Mouse (Mus musculus): ENCODE data around the gene Slit3. TPM values are rescaled to one million over a fixed set of nuclear protein-coding genes. Genes with fewer than 3 reads are reported as not detected.

Slit3 gene
- total and polyA plus RNA-seq, 3 experiments, result not detected

- Histone ChIP-seq H3K4me1 (ENCODE audit: control insufficient read depth in 1 of 2, insufficient read depth in 2 of 2, low read length in 2 of 2) (no peaks in the 10 kb centered on the region), H3K4me3 (ENCODE audit: control insufficient read depth in 1 of 2, insufficient read depth in 1 of 2, low read depth in 2 of 2, low read length in 2 of 2) (no peak overlapping the region), H3K9ac (ENCODE audit: control insufficient read depth, low read depth, low read length, poor library complexity, severe bottlenecking) (no peak overlapping the region), H3K9me3 (replicated peaks; ENCODE audit: insufficient read depth, low read length) (no peaks in the 10 kb centered on the region), H3K79me2 (ENCODE audit: control insufficient read depth, insufficient read depth, low read length, poor library complexity) (no peaks in the 10 kb centered on the region), H3K36me3 (ENCODE audit: control insufficient read depth in 1 of 2, insufficient read depth in 2 of 2, low read length in 2 of 2) (no peaks in the 10 kb centered on the region), H3K27me3 (ENCODE audit: control insufficient read depth in 1 of 2, insufficient read depth in 2 of 2, low read length in 2 of 2) (no peaks in the 10 kb centered on the region), H3K27ac (ENCODE audit: control insufficient read depth, low read depth, low read length) (no peak overlapping the region)
- no peak for DNase-seq (ENCODE audit: low read depth, low spot score)
- TF ChIP-seq ZNF384 (IDR thresholded peaks at IDR 0.05; ENCODE audit: low read depth, low read length) (no peak), USF2 (IDR thresholded peaks at IDR 0.05; ENCODE audit: borderline replicate concordance in 1 of 2, insufficient read depth in 1 of 2, low read depth in 1 of 2, low read length in 2 of 2) (no peak), MAX (IDR thresholded peaks at IDR 0.05; ENCODE audit: low read length) (no peak), MYC (IDR thresholded peaks at IDR 0.05; ENCODE audit: low read depth, low read length) (no peak), ZMIZ1 (IDR thresholded peaks at IDR 0.05; ENCODE audit: low read depth, low read length) (no peak), POLR2A (IDR thresholded peaks at IDR 0.05; ENCODE audit: control insufficient read depth in 1 of 2, insufficient read depth in 1 of 2, low read depth in 1 of 2, low read length in 2 of 2, poor library complexity in 1 of 2) (no peak)
Observed at GRCm38 (mm10) chr11:35379407-35379806, 258.4 kb downstream of the Slit3 start.

- TF ChIP-seq USF1 (IDR thresholded peaks at IDR 0.05; ENCODE audit: low read depth, low read length) (no peak), ZNF384 (IDR thresholded peaks at IDR 0.05; ENCODE audit: low read depth, low read length) (no peak), NELFE (IDR thresholded peaks at IDR 0.05; ENCODE audit: low read depth, low read length) (no peak), POLR2AphosphoS5 (IDR thresholded peaks at IDR 0.05; ENCODE audit: borderline replicate concordance, low read depth, low read length) (no peak), TBP (IDR thresholded peaks at IDR 0.05; ENCODE audit: low read depth, low read length) (no peak), RAD21 (IDR thresholded peaks at IDR 0.05; ENCODE audit: low read depth, low read length) (no peak), MEF2A (IDR thresholded peaks at IDR 0.05; ENCODE audit: extremely low read depth, insufficient replicate concordance, low read depth, low read length, poor library complexity, severe bottlenecking) (no peak), POLR2A (IDR thresholded peaks at IDR 0.05; ENCODE audit: control insufficient read depth in 1 of 2, insufficient read depth in 1 of 2, low read depth in 1 of 2, low read length in 2 of 2, poor library complexity in 1 of 2) (no peak), MYC (IDR thresholded peaks at IDR 0.05; ENCODE audit: low read depth, low read length) (no peak), CTCF (IDR thresholded peaks at IDR 0.05 in 2 of 3, conservative IDR thresholded peaks at IDR 0.05 in 1 of 3; ENCODE audit: control insufficient read depth in 1 of 3, insufficient read depth in 1 of 3, low read depth in 2 of 3, low read length in 3 of 3, poor library complexity in 1 of 3, severe bottlenecking in 1 of 3) (no peak), POLR2AphosphoS2 (IDR thresholded peaks at IDR 0.05; ENCODE audit: low read length) (no peak), JUND (IDR thresholded peaks at IDR 0.05; ENCODE audit: low read depth, low read length) (no peak), UBTF (IDR thresholded peaks at IDR 0.05; ENCODE audit: borderline replicate concordance, insufficient read depth, low read depth, low read length) (no peak), TCF12 (IDR thresholded peaks at IDR 0.05; ENCODE audit: low read depth, low read length) (no peak), SMC3 (IDR thresholded peaks at IDR 0.05; ENCODE audit: low read depth, low read length) (no peak), MAX (IDR thresholded peaks at IDR 0.05; ENCODE audit: low read length) (no peak), GABPA (IDR thresholded peaks at IDR 0.05; ENCODE audit: low read depth, low read length) (no peak)
- Histone ChIP-seq H3K79me2 (ENCODE audit: control insufficient read depth, insufficient read depth, low read length, poor library complexity) (no peaks in the 10 kb centered on the region), H3K36me3 (ENCODE audit: control insufficient read depth in 1 of 2, insufficient read depth in 2 of 2, low read length in 2 of 2) (no peaks in the 10 kb centered on the region), H3K4me3 (ENCODE audit: control insufficient read depth in 1 of 2, insufficient read depth in 1 of 2, low read depth in 2 of 2, low read length in 2 of 2) (no peak overlapping the region), H3K27ac (ENCODE audit: control insufficient read depth, low read depth, low read length) (no peak overlapping the region), H3K27me3 (ENCODE audit: control insufficient read depth in 1 of 2, insufficient read depth in 2 of 2, low read length in 2 of 2) (no peaks in the 10 kb centered on the region), H3K9me3 (replicated peaks; ENCODE audit: insufficient read depth, low read length) (no peaks in the 10 kb centered on the region), H3K9ac (ENCODE audit: control insufficient read depth, low read depth, low read length, poor library complexity, severe bottlenecking) (no peak overlapping the region), H3K4me1 (ENCODE audit: control insufficient read depth in 1 of 2, insufficient read depth in 2 of 2, low read length in 2 of 2) (no peaks in the 10 kb centered on the region)
- DNase-seq (ENCODE audit: low read depth, low spot score), result no peak
Observed at GRCm38 (mm10) chr11:35380766-35381165, 259.7 kb downstream of the Slit3 start.

All from MEL (cell line).